Mouse (Mus musculus) brain, embryonic 18.5 days (tissue): ENCODE measurements around the gene Asf1a.
A peak's percentile ranks its signal among the peaks of the same experiment; 100 is the strongest.
"Not testable (repeated sequence)": the region's sequence is repeated elsewhere in the genome, so short reads cannot be mapped to it uniquely, and the experiment has no call there.

Experiments used
- DNase-seq: peaks from one replicate; pipeline ENCODE4 v3.0.0-alpha.2; 2012; ENCODE audit warnings: low read depth, low spot score

Gene Asf1a

DNA sequence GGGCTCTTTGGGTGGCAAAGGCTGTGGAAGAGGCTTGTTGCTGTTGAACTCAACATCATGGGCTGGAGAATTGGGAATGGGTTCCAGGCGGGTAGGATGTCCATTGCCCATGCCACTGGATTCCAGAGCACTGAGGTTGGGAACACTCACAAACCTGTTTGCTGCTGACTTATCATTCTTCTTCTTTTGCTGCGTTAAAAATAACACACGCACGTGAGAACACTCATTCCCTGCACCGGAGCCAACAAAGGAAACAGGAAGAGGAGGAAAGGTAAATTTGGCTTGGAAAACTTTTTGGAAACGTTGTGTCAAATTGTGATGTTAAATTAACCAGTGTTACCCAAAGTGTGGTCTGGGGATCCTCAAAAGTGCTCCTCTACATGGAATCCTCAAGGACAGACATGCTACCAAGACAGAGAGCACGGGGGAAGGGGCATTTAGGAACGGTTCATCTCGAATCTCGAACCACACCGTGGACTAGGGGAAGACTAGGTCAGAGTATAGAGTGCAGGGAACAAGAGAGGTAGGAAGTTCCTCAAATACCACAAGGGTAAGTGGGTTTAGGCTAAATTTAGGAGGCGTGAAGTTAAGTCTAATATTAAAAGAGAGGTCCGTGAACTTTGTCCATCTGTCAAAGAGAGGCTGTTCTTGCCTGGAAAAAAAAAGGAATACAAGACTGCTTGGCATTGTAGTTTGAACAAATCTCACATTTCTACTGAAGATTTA, 38.9 kb downstream of the Asf1a start:
- no peak for DNase-seq

DNA sequence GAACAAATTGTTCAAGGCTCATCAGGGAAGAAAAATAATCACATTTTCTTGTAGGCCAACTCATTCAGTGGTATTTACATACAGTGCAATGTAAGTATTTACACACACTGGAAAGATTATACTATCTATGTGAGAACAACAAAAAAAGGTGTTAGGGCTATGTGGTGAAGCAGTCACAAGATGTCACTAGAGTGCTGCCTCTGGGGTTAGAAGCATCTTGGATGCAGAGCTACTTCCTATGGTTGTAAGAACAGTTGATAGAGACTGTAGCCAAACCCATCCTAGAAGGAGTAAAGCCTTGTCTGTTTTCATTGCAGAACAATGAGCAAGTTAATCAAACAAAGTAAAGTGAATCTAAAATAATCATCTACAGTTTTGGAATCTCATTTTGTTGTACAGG, 45.0 kb downstream of the Asf1a start:
- DNase-seq = peak; percentile 36

DNA sequence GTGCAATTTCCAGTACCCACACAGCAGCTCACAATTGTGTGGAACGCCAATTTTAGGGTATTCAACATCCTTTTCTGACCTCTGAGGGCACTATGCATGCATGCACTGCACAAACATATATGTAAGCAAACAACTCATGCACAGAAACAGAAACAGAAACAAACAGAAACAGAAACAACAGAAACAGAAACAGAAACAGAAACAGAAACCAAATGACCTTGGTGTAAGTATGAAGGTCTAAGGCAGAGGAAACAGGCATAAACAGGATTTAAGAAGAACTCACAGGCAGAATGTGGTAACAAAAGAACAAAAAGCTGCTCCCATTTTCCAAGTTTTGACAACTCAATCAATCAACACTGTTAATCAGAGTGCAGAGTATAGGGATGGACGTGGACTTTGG, 54.1 kb downstream of the Asf1a start:
- DNase-seq = no peak

DNA sequence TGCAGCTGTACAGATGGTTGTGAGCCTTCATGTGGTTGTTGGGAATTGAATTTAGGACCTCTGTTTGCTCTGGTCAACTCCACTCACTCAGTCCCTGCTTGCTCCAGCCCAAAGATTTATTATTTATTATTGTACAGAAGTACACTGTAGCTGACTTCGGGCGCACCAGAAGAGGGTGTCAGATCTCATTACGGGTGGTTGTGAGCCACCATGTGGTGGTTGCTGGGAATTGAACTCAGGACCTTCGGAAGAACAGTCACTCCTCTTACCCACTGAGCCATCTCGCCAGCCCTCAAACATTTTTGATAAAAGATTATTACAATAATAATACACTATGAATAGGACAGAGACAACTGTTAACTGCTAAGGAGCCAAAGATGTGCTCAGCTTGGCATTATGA, 57.7 kb downstream of the Asf1a start:
- not testable (repeated sequence) for DNase-seq
